Mouse (Mus musculus) neural tube, embryonic 14.5 days (tissue): ENCODE measurements at regions not wholly inside any gene's neighbourhood (a gene's known extent, or its start where the extent isn't known, plus 50 kb on each side); places are given as distances from the start of the nearest gene placed in this dataset.

Experiments used
- ATAC-seq: fragments of 200-750 bp; cut with Nextera tagmentation; 2 replicates; pipeline ENCODE4 v1.8.0; 2017; ENCODE audit warnings: low read depth, mild to moderate bottlenecking, moderate TSS enrichment, moderate library complexity
- H3K27ac ChIP-seq: fragments of 300-500 bp; sonication (generic); 2 replicates; pipeline ENCODE4 v1.5.1; 2014; ENCODE audit warnings: low read depth, mild to moderate bottlenecking, control low read depth, low read length, moderate library complexity, mixed read lengths
- H3K27me3 ChIP-seq: fragments of 300-500 bp; sonication (generic); 2 replicates; pipeline ENCODE4 v1.6.1; 2014; ENCODE audit warnings: low read length; ENCODE audit not compliant: control insufficient read depth, insufficient read depth
- H3K36me3 ChIP-seq: fragments of 300-500 bp; sonication (generic); 2 replicates; pipeline ENCODE4 v1.6.1; 2014; ENCODE audit warnings: low read length, mixed read lengths; ENCODE audit not compliant: control insufficient read depth, insufficient read depth
- H3K4me1 ChIP-seq: fragments of 300-500 bp; sonication (generic); 2 replicates; pipeline ENCODE4 v1.6.1; 2014; ENCODE audit warnings: low read length; ENCODE audit not compliant: control insufficient read depth, insufficient read depth
- H3K4me2 ChIP-seq: fragments of 300-500 bp; sonication (generic); 2 replicates; pipeline ENCODE4 v1.6.1; 2014; ENCODE audit warnings: mild to moderate bottlenecking, low read depth, low read length, control low read depth
- H3K4me3 ChIP-seq: fragments of 300-500 bp; sonication (generic); 2 replicates; pipeline ENCODE4 v1.5.1; 2014; ENCODE audit warnings: low read depth, low read length, control low read depth, mixed read lengths
- H3K9ac ChIP-seq: fragments of 300-500 bp; sonication (generic); replicated peaks from 2 replicates; pipeline ENCODE4 v1.6.1; 2014; ENCODE audit warnings: low read depth, mild to moderate bottlenecking, control low read depth, low read length, mixed read lengths
- H3K9me3 ChIP-seq: fragments of 300-500 bp; sonication (generic); 2 replicates; pipeline ENCODE4 v1.6.1; 2016; ENCODE audit warnings: low read length; ENCODE audit not compliant: control insufficient read depth
- WGBS: fragments of 180-500 bp; shearing (Covaris S2); extraction: QIAGEN DNeasy Blood & Tissue Kit; methylation state at CpG from one replicate; pipeline ENCODE4 v1.1.7; 2014; 5-methylcytosine and 5-hydroxymethylcytosine counted together

GRCm38 (mm10) chr12:71778137-71778536 lies 52.7 kb upstream of the Daam1 start:
- Histone ChIP-seq H3K4me1 (peaks cover 5% of the 10 kb centered on the region; the same call in 1 of the 2 replicates), H3K4me2 (peak overlapping the region; percentile 26), H3K27ac (no peak overlapping the region), H3K4me3 (no peak overlapping the region), H3K36me3 (no peaks in the 10 kb centered on the region), H3K9ac (0 out of 2 replicates have a peak overlapping the region, but pooled peaks have one; percentile 1), H3K9me3 (no peaks in the 10 kb centered on the region), H3K27me3 (no peaks in the 10 kb centered on the region)
- WGBS = 41% methylated on average over 14 of the region's 14 CpGs
- ATAC-seq = peak; percentile 34; the same call in 1 of the 2 replicates

DNA sequence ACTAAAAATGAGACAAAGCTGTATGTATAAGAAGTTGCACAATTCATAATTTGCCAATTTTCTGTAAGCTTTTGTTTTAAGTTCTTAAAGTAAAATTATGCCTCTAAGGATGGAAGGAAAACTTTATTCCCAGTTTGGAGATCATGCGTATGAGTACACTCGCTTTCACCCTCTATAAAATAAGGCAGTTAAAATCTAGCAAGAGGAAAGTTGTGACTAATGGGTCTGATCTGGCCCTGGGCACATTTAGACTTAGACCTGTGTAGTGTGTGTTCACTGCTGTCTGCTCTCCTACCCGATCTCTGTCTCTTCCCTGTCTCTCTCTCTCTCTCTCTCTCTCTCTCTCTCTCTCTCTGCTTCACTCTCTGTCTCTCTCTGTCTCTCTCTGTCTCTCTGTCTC lies 51.9 kb upstream of the Daam1 start:
- Histone ChIP-seq H3K4me2 (no peak overlapping the region), H3K4me3 (no peak overlapping the region), H3K4me1 (peaks cover 5% of the 10 kb centered on the region; the same call in 1 of the 2 replicates), H3K9me3 (no peaks in the 10 kb centered on the region), H3K9ac (no peak overlapping the region), H3K27me3 (no peaks in the 10 kb centered on the region), H3K36me3 (no peaks in the 10 kb centered on the region), H3K27ac (no peak overlapping the region)
- WGBS = 83% methylated on average over 3 of the region's 3 CpGs
- ATAC-seq = no peak

DNA sequence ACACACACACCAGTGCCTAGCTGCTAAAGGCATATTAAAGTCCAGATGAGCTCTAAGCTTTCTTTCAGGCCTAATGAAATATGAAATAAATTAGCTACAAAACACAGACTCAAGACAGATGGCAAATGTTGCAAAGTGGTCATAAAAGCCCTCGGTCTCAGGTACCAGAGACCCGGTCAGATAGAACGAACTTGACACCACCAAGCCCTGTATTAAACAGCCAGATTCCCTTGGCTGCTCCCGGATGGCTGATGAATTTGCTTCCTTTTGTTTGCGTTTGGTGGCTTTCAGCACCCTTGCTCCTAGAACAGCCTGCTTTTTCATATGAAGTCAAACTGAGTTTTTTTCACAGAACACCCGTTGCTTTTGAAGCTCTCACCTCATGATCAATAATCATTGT lies 51.5 kb upstream of the Daam1 start:
- ATAC-seq = no peak
- no peak overlapping the region for H3K9ac ChIP-seq
- H3K27ac ChIP-seq = no peak overlapping the region
- H3K4me1 ChIP-seq = peaks cover 5% of the 10 kb centered on the region; the same call in 1 of the 2 replicates
- 41% methylated on average over 6 of the region's 6 CpGs for WGBS
- H3K36me3 ChIP-seq = no peaks in the 10 kb centered on the region
- H3K4me2 ChIP-seq = no peak overlapping the region
- H3K9me3 ChIP-seq = no peaks in the 10 kb centered on the region
- no peaks in the 10 kb centered on the region for H3K27me3 ChIP-seq
- no peak overlapping the region for H3K4me3 ChIP-seq
